Mouse (Mus musculus): ENCODE data around the gene Pan2.
"Not testable (repeated sequence)": the region's sequence is repeated elsewhere in the genome, so short reads cannot be mapped to it uniquely, and the experiment has no call there.

Pan2 gene

DNA sequence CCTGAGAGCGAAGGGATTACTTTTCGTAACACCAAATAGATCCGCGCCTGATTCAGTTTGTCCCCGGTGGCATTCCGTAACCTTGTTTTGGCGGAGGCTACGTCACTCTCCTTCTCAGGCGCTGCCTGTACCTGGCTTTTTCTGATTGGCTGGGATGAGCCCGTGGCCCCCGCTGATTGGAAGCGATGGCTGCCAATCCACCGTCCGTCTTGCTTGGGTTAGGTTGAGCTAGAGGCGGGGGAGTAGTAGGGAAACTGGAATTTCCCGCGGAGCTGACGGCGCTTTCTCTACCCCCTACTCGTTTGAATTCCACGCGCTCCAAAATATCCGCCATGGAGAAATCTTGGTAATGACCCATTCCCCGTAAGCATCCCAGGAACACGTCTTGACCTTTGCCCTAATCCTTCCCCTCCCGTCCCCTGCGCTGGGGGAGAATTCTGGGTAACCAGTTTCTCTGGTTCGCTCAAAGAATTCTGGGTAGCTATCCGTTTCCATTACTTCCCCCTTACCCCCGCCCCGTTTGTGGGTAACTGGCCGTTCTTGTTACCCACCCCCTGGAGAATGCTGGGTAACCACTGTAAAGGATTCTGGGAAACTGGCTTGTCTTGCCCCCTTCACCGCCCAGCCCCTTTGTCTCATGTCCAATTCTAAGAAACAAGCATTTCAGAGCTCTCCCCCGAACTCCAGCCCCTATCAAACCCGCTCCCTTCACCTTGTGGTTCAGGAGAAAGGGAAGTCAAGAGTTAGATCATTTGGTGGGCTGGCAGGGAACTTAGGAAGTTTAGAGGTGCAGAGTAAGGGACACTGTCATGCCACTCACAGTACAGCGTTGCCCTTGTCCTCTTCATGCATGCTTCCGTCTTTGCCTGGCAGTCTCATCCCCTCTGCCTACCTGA, at the start of gene Pan2:
Pan2 (plus strand) TSS at position 210 of the 896 bp plus-strand sequence.
- peak; percentile 99 for DNase-seq (ENCODE audit: low spot score)

DNA sequence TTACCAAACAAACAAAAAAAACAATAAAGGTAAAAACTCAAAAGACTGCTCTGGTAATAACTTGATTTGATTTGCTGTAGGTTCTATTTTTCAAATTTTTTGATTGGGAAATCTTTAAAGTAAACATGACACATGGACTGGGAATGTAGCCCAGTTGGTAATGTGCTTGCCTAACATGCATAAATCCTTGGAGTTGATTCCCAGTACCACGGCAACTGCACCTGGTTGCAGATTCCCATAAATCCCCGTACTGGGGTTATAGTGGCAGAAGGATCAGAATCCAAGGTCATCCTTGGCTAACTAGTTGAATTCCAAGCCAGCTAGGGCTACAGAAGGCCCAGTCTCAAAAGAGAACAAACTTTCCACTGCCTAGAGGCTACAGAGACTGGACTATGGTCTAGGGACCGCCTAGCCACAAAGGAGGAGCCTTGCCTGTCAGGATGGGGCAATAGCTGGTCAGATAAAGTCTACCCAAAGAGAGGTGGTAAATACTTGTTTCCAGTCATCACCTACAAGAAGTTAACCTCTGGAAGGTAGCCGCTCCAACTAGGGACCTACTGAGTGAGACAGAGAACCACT, 49.4 kb upstream of the Pan2 start, which contains the start of gene Apon:
Apon (plus strand) TSS at position 420 of the 579 bp plus-strand sequence.
- no peak for DNase-seq (ENCODE audit: low spot score)

GRCm38 (mm10) chr10:128255925-128256324, 47.2 kb upstream of the Pan2 start:
- no peak for DNase-seq (ENCODE audit: low spot score)

GRCm38 (mm10) chr10:128256328-128256727, 46.8 kb upstream of the Pan2 start:
- no peak for DNase-seq (ENCODE audit: low spot score)

DNA sequence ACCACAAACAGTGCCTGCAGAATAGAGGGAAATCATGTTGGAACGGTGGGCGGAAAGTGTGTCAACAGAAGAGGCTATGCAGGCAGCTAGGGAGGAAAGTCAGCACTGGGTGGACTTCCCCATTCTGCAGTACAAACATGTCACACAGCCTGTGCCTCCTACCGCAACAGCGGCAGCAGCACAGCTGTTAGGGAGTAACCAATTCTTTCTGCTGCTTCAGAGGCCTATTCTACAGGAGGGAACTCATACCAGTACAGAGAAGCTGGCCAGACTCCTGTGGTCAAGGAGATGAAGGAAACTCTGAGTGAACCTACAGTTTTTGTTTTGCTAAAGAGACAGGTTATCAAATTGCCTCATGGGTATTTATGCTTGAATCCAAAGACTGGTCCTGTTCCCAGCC, 44.2 kb upstream of the Pan2 start:
- DNase-seq (ENCODE audit: low spot score) = no peak

DNA sequence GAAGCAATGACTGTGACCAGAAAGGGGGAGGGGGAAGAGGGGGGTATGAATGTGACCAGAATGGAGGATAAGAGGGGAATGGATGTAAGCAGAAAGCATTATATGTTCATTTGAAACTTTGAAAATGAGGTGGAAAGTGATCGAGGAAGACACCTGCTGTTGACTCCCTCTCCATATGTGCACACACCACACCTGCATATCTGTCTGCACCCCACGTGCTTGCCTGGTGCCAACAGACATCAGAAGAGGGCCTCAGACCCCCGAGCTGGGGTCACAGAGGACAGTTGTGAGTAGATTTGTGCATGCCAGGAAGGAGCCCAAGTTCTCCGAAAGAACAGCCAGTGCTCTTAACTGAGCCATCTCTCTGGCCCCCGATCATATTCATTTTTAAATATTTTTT, 43.2 kb upstream of the Pan2 start:
- DNase-seq (ENCODE audit: low spot score) = no peak

DNA sequence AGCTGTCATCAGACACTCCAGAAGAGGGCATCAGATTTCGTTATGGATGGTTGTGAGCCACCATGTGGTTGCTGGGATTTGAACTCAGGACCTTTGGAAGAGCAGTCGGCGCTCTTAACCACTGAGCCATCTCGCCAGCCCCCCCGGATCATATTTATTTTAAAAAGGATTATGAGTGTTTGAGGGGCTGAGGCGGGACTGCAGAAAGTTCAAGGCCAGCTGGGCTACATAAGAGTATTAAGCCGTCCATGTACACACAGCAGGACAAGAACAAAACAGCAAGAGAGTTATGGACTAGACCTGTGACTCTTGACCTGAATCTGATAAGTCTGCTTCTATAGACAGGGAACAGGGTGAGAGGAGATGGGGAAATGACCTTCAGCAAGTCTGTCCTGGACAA, 42.8 kb upstream of the Pan2 start:
- not testable (repeated sequence) for DNase-seq (ENCODE audit: low spot score)

- DNase-seq (ENCODE audit: low spot score) = no peak
These were observed 40.8 kb upstream of the Pan2 start for GRCm38 (mm10) chr10:128262300-128262699.

GRCm38 (mm10) chr10:128263393-128264310, 39.5 kb upstream of the Pan2 start:
- no peak for DNase-seq (ENCODE audit: low spot score)

GRCm38 (mm10) chr10:128268371-128268770, 34.8 kb upstream of the Pan2 start, which contains the start of gene Apof:
Apof (plus strand) TSS chr10:128268671.
- no peak for DNase-seq (ENCODE audit: low spot score)

DNA sequence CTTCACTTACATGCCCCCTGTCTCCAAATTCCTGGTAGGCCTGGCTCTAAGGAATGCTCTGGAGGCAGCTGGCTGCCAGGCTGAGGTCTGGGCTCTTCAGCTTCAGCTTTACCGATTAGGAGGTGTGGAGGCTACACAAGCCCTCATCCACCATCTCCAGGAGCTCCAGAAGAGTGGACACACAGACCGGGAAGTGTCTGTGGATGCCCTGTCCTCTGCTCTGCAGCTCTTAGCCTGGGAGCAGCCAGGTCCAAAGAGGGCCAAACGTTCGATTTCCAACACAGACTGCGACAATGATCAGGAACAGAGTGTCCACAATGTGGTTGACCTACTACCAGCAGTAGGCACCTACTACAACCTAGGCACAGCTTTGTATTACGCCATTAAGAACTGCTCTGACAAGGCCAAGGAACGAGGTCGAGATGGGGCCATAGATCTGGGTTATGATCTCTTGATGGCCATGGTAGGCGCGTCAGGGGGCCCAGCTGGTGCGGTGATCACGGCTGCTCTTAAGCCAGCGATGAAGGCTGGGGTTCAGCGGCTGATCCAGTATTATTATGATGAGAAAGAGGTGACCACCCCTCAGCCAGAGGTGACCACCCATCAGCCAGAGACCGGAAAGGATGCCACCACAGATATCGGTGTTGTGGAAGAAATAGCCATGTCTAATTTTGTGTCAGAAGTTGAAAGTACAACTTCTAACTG, 33.8 kb upstream of the Pan2 start:
- DNase-seq (ENCODE audit: low spot score) = no peak

DNA sequence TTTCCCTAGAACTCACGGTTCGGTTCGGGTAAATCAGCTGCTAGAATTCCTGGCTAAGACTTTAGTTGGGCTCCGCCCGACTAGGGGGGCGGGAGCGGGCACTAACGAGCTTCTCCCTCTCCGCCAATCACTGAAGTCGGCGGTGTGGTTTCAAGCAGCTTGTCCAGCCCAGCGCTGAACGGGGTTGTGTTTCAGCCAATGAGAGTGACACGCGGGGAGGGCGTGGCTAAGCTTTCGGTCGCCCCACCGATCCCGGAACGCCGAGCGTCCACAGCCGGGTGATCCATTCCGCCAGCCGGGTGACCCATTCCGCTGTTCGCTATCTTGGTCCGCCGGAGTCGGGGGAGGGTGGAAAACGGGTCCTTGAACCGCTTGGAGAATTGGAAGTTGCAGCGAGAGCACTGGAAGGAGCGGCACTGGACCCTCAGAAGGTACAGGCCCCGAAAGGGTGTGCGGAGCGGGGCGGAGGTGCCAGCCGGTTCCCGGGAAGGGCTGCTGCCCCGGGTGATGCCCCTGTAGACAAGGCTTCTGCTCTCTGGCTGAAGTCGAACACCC, 32.8 kb upstream of the Pan2 start, which contains the start of gene Stat2:
Stat2 (plus strand) TSS at position 273 of the 555 bp plus-strand sequence.
- DNase-seq (ENCODE audit: low spot score) = peak; percentile 98

DNA sequence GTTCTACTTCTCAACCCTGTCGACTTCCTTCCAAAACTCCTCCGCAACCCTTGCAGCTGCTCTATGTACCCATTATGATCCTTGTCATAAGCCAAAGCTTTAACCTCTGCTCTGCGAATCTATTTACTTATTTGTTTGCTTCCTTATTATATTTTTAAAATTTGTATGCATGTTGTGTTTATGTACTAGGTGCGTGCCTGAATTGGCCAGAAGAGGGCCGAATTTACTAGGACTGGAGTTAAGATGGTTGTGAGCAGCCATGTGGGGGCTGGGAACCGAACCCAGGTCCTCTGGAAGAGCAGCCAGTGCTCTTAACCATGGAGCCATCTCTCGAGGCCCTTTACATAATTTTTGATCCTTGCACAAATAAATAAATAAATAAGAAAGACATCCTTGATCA, 32.3 kb upstream of the Pan2 start:
- DNase-seq (ENCODE audit: low spot score) = no peak

DNA sequence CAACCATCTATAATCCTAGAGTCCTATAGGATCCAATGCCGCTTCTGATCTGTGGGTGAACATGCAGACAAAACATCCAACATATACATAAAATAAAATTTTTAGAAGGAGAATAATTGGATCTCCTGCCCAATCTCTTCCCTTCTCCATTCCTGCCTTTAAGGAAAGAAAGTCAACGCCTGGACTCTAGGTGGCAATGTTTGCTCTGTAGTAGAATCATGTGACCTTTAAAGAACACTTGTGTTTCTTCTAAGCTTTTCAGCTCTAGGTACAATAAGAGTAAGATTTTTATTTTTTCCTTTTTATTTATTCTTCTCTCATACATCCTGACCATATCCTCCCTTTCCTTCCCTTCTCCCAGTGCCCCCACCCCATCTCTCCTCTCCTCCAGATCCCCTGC, 31.3 kb upstream of the Pan2 start:
- DNase-seq (ENCODE audit: low spot score) = no peak

- DNase-seq (ENCODE audit: low spot score) = not testable (repeated sequence)
These were observed 30.2 kb upstream of the Pan2 start for GRCm38 (mm10) chr10:128272819-128273439.

- DNase-seq (ENCODE audit: low spot score) = not testable (repeated sequence)
These were observed 27.8 kb upstream of the Pan2 start for GRCm38 (mm10) chr10:128275374-128275773.

DNA sequence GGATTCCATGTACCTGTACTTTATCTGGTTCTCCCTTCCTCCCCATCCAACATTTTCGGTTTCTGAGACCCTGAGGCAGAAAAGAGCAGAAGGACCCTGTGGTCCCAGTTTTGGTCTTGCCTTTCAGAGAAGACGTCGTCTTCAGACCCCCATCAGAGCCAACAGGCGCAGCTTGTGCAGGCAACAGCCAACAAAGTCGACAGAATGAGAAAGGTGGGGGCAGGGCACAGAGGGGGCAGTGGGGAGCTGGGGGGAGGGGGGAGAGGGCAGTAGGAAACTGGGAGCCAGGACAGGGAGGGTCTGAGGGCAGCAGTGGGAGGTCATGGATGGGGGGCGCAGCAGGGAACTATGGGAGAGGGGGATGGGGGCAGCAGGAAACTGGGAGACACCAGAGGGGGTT, 25.0 kb upstream of the Pan2 start:
- DNase-seq (ENCODE audit: low spot score) = no peak

DNA sequence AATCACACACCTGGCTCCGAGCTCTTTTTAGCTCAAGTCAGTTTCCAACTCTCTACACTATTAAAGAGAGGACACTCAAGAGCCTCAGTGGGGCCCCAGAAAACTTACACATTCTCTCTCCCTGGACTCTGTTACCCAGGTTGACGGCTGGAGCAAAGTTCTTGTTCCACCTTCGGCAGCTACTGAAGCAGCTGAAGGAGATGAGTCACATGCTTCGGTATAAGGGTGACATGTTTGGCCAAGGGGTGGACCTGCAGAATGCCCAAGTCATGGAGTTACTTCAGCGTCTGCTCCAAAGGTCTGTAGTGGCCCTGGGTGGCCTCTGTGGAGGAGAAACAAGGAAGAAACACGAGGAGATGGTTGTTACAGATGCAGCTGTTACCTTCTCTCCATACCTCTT, 22.2 kb upstream of the Pan2 start:
- DNase-seq (ENCODE audit: low spot score) = no peak

- DNase-seq (ENCODE audit: low spot score) = no peak
These were observed 21.5 kb upstream of the Pan2 start for GRCm38 (mm10) chr10:128281682-128282081.

DNA sequence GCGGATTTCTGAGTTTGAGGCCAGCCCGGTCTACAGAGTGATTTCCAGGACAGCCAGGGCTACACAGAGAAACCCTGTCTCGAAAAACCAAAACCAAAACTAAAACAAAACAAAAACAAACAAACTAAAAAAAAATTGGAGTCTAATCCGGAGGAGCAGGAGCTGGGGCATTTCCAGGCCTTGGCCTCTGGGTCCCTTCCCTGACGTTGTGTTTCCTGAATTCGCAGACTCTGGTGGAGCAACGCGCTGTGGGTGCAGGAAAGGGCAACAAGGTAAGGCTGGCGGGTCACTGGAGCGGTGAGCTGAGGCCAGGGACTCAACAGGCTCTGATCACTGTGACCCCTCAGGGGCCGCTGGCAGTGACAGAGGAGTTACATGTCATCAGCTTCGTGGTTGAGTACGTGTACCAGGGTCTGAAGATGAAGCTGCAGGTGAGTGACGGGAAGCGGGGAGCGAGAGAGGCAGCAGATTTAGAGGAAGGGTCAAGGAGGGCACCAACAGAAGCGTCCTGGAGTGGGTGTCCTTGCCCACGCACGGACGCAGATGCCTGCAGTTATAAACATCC, 20.2 kb upstream of the Pan2 start:
- no peak for DNase-seq (ENCODE audit: low spot score)
